Mouse (Mus musculus): ENCODE results near the gene Dhx30. TPM values are rescaled to one million over a fixed set of nuclear protein-coding genes. Genes with fewer than 3 reads are reported as not detected.
A peak's percentile ranks its signal among the peaks of the same experiment; 100 is the strongest.
"Not testable (repeated sequence)": the region's sequence is repeated elsewhere in the genome, so short reads cannot be mapped to it uniquely, and the experiment has no call there.

Dhx30 gene
- 137 and 141 TPM in 2 replicates for total RNA-seq (2014; fragmentation: Nextera tagmentation)
- total RNA-seq (2017): 42.6 and 65.7 TPM in 2 replicates

DNA sequence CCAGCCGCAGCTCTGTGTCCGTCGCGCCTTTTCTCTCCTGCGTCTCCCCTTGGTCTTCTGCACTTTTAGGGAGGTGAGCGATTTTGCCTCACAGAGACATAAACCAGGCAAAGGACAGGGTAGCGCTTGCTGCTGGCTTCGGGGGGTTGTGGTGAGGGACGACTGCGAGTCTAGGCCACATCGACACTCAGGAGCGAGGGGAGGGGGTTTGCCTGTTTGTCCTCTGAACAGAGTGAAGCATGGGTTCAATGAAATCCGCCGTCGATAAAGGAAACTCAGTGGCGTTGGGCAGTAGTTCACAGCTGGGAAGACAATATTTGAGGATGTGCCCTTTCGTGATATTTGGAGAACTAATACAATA is at the start of gene Dhx30:
Dhx30 (minus strand) TSS at position 52 of the 361 bp plus-strand sequence.
- peak; percentile 6 for ATAC-seq (replicated peaks; ENCODE audit: poor library complexity, severe bottlenecking)

DNA sequence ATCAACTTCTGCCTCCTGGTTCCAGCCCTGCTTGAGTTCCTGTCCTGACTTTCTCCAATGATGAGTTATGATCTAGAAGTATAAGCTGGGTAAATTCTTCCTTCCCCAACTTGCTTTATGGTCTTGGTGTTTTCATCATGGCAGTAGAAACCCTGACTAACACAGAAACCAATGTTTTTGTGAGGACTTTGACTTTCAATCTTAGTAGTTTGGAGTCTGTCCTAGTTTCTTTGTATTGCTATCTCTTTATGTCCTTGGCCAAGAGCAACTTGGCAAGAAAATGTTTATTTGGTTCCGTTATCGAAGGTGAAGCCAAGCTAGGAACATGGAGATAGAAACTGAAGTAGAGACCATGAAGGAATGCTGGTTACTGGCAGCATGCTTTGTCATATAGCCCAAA is 45.4 kb upstream of the Dhx30 start:
- no peak for ATAC-seq (replicated peaks; ENCODE audit: poor library complexity, severe bottlenecking)

DNA sequence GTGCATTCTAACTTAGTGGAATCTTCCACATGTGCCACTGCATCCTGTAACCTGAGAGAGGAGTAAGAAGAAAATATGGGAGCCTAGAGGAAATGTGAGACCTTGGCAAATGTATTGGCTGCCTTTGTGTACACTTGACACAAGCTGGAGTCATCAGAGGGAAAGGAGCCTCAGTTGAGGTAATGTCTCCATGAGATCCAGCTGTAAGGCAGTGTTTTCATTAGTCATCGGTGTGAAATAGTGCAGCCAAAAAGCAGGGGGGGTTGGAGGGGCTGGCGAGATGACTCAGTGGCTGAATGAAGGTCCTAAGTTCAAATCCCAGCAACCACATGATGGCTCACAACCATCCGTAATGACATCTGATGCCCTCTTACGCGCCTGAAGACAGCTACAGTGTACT is 44.8 kb upstream of the Dhx30 start:
- no peak for ATAC-seq (replicated peaks; ENCODE audit: poor library complexity, severe bottlenecking)

DNA sequence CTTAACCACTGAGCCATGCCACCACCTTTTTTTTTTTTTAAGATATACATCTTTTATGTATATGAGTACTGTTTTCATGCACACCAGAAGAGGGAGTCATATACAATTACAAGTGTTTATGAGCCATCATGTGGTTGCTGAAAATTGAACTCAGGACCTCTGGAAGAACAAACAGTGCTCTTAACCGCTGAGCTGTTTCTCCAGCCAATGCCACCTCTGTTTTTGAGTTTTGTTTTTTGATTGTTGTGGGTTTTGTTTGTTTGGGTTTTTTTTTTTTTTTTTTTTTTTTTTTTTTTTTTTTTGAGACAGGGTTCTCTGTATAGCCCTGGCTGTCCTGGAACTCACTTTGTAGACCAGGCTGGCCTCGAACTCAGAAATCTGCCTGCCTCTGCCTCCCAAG is 42.9 kb upstream of the Dhx30 start:
- ATAC-seq (replicated peaks; ENCODE audit: poor library complexity, severe bottlenecking): not testable (repeated sequence)

DNA sequence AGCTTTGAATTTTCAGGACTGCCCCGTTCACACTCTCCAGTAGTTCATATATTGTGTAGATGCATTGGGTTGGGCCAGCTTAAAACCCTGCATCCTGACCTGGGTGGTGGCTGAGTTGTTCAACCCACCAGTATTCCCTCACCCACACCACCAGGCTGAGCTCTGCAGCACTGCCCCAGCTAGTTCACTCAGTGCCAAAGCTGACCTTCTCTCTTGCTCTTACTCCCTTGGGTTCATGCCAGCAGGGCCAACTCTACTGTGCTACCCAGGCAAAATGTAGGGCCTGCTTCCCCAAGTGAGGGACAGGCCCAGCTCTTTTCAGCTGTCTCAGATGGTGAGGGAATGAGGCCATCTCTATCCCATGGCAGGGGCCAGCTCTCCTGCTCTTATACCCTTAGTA is 41.4 kb upstream of the Dhx30 start:
- no peak for ATAC-seq (replicated peaks; ENCODE audit: poor library complexity, severe bottlenecking)

DNA sequence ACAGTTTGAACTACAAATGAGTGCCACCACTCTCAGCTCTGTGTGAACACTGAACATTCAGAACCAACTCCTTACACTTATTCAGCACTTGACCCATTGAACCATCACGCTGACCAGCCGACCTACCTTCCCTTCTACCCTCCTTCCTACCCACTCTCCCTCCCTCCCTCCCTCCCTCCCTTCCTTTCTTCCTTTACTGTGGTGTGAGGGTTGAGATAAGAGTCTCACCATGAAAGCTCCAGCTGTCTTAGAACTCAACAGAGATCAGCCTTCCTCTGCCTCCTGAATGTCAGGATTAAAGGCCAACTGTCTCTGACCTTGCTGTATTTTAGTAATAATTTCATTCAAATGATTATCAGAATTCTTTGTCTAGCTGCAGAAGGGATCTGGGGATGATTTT is 31.0 kb upstream of the Dhx30 start:
- ATAC-seq (replicated peaks; ENCODE audit: poor library complexity, severe bottlenecking): no peak

DNA sequence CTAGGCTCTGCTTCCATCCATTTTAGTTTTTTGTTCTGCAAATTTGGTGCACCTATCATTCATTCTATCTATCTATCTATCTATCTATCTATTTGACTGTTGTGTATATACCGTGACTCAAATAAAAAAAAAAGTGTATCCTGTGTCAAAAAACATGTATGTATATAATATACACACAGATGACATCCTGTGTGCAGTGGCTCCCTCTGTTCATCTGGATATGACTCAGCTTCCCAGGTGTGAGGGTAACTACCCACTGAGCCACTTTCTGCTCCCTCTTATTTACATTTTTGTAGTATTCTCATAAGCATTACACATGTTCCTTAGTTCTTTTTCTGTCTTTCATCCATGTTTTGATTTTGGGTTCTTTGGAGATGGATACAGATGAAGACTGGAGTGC is 24.5 kb upstream of the Dhx30 start:
- ATAC-seq (replicated peaks; ENCODE audit: poor library complexity, severe bottlenecking): no peak

DNA sequence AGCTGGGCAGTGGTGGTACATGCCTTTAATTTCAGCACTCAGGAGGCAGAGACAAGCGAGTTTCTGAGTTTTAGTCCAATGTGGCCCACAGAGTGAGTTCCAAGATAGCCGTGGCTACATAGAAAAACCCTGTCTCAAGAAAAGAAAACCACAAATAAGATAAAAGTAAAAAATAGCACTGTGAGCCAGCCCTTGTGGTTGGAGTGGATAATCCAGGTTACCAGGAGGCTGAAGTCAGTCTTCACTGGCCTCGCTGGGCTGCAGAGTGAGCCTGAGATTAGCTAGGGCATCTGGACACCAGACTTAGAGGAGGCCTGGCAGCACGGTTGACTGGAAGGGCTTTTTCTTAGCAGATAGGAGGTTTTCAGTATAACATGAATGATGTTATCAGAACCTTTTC is 21.5 kb upstream of the Dhx30 start:
- ATAC-seq (replicated peaks; ENCODE audit: poor library complexity, severe bottlenecking): no peak

DNA sequence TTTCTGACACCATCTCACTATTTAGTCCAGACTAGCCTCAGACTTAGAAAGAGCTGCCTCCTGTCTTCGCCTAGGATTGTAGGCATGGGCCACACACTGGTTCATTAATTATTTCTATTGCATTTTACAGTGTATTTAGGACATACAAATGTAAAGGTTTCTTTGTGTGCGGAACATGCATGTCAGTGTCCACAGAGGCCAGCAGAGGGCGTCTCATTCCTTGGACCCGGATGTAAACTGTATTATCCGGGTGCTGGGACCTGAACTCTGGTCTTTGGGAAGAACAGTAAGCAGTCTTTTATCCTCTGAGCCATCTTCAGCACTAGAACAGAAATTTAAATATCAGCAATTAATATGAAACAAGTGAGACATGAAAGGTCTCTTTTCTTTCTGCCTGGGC is 16.5 kb upstream of the Dhx30 start:
- ATAC-seq (replicated peaks; ENCODE audit: poor library complexity, severe bottlenecking): no peak

DNA sequence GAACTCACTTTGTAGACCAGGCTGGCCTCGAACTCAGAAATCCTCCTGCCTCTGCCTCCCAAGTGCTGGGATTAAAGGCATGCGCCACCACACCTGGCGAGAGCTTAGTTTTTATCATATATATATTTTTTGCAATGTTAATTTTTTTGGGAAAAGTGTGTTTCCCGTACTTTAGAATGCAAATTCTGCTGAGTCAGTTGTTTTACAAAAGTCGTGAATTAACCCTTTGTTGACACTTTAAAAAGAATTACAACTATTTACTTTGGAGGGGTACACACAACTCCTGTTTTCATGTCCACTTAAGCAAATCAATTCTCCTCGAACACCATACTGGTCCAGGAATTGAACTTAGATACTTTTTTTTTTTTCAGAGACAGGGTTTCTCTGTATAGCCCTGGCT is 15.3 kb upstream of the Dhx30 start:
- ATAC-seq (replicated peaks; ENCODE audit: poor library complexity, severe bottlenecking): no peak

DNA sequence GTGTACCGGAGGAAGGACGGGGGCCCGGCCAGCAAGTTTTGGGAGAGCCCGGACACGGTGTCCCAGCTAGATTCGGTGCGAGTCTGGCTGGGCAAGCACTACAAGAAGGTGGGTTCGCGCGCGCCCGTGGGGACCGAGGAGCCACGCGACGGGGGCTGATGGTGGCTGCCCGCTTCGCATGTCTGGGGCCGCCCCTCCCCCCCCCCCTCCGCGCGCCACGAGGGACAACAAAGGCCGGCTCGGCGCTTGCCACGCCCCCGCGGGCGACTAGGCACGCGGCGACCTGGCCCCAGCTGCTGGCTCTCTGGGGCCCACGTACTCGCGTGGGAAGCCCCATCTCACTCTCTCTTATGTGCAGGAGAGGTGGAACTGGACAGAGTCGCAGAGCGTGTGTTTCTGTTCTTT is 14.6 kb upstream of the Dhx30 start:
- ATAC-seq (replicated peaks; ENCODE audit: poor library complexity, severe bottlenecking): peak; percentile 40

DNA sequence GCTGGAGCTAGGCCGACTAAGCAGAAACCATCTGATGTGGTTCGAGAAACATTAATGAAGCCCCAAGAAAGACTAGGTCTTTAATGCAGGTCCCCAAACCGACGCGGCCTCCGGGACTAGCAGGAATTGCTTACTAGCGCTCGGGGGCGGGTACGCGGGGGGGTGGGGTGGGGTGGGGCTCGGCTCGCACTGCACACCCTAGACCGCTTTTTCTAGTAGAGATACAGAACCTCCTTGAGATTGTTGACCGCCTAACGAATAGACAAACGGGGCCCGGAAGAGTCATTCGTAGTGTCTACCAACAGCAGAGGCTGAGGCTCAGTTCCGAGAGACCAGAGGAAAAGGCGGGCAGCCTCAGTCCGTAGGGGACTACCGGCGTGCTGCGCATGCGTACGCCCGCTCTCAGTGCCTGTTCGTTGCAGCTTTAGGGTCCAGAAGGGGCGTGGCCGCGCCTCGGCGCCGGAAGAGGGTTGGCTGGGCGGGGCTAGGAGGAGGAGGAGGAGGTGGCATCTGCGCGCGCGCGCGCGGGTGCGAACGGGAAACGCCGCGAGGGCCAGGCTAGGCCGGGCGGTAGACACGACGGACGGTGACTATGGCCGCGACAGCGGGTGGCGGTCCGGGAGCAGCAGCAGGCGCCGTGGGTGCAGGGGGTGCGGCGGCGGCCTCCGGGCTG is 14.0 kb upstream of the Dhx30 start:
- ATAC-seq (replicated peaks; ENCODE audit: poor library complexity, severe bottlenecking): peak; percentile 97

DNA sequence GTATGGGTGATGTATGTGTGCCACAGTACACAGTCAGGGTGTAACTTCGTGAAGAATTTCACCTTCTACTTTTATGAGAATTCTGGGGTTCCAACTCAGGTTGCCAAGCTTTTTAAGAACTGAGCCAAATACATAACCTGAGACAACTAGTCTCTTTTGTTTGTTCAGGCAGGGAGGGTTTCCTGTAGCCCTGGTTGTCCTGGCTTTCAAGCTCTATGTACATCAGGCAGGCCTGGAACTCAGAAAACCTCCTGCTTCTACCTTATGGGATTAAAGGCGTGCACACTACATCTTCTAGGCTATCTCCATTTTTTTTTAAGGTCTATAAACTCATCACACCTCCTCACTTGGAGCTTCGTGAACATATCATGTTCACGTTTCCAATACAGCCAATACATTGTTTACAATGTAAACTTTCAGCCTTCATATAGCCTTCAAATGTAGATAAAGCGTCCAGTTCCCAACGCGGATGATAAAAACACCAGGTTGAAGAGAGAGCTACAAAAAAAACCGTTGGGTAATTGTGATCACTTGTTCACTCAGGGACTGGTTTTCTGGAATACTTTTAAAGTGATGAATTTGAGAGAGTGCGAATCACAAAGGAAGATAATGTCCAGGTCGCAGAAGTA is 13.4 kb upstream of the Dhx30 start:
- ATAC-seq (replicated peaks; ENCODE audit: poor library complexity, severe bottlenecking): no peak

DNA sequence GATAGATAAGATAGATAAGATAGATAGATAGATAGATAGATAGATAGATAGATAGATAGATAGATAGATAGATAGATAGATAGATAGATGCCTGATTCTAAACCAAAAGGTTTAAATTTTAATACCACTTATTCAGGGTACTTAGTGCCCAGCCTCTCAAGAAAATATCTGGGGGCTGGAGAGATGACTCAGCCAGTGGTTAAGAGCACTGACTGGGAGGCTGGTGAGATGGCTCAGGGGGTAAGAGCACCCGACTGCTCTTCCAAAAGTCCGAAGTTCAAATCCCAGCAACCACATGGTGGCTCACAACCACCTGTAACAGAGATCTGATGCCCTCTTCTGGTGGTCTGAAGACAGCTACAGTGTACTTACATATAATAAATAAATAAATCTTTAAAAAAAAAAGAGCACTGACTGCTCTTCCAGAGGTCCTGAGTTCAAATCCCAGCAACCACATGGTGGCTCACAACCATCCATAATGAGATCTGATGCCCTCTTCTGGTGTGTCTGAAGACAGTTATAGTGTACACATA is 6.4 kb upstream of the Dhx30 start:
- ATAC-seq (replicated peaks; ENCODE audit: poor library complexity, severe bottlenecking): not testable (repeated sequence)

DNA sequence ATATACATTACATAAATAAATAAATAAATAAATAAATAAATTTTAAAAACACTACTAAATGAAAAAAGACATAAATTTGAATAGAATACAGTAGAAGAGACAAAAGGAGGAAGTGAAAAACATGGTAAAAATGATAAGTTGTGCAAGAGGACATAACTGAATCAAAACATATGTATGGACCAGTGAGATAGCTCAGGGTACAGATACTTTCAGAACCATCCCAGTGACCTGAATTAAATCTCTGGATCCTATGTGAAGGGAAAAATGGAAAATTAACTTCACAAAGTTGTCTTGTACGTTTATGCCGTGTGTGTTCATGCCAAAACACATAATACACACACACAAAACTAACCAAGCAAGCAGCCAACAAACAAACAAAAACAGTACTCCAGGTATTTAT is 5.7 kb upstream of the Dhx30 start:
- peak; percentile 67 for ATAC-seq (replicated peaks; ENCODE audit: poor library complexity, severe bottlenecking)

DNA sequence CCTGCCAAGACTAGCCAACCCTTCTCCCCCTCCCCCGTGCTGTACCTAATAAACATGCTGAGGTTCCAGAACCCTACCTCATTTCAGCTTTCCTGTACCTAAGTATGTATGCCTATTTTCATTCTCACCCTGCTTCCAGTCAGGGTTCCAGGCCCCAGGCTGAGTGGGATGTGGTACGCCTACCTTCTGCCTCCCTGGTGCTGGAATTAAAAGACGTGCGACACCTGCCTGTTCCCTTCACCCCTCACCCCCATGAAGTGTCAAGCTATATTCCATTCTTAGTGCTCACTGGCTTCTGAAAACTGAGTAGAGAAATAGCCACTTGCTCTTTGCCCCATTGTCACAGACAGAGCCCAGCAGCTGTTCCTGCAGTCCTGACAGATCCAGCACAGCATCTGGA is 3.8 kb upstream of the Dhx30 start:
- no peak for ATAC-seq (replicated peaks; ENCODE audit: poor library complexity, severe bottlenecking)

DNA sequence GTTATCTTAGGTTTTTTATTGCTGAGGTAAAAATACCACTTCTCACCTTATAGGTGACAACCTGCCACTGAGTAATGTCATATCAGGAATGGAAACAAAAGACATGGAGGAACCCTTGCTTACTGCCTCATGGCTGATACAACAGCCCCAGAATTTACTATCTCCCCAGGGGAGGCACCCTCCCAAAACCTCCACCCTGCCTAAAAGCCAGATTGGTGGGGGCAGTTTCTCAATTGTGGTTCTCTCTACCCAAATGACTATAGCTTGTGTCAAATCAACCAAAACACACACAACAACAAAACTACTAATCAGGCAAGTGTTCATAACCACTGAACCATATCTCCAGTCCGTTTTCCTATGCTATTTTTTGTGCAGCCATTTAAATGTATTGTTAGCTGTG is 619 bp upstream of the Dhx30 start:
- no peak for ATAC-seq (replicated peaks; ENCODE audit: poor library complexity, severe bottlenecking)

DNA sequence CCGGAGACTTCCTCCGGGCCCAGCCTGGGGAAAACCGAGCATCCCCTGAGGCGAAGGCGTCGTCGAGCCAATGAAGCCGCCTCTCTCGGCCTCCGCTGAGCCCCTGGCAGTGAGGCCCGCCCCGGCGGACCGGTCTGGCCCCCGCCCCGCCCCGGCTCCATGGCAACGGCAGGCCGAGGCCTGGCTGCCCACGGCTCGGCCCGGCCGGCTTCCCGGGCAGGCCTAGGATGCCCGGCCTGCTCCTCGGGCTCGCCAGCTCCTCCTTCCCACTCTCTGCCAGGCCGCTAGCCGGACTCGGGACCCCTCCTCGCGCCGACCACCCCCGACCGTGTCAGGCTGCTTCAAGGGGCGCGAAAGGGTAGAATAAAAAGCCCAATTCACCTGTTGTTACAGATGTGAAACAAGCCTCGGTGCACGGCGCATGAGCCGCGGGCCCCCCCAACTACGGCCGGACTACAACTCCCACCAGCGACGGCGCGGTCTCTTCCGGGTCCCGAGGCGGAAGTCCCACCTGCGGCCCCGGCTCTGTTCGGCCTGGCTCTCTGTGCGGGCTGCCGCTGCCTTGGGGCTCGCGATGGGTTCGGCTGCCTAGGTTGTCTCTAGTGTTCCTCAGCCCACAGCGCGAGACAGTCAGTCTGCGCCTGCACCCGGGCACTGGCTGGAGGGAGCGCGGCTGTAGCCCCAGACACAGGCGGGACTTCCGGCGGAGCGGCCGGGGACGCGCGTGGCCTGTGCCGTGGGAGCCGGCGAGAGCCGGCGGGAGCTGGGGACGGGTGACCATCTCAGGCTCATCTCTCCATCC is 452 bp downstream of the Dhx30 start, which contains the start of gene Smarcc1:
Smarcc1 (plus strand) TSS at position 732 of the 802 bp plus-strand sequence.
- peak; percentile 92 for ATAC-seq (replicated peaks; ENCODE audit: poor library complexity, severe bottlenecking)

DNA sequence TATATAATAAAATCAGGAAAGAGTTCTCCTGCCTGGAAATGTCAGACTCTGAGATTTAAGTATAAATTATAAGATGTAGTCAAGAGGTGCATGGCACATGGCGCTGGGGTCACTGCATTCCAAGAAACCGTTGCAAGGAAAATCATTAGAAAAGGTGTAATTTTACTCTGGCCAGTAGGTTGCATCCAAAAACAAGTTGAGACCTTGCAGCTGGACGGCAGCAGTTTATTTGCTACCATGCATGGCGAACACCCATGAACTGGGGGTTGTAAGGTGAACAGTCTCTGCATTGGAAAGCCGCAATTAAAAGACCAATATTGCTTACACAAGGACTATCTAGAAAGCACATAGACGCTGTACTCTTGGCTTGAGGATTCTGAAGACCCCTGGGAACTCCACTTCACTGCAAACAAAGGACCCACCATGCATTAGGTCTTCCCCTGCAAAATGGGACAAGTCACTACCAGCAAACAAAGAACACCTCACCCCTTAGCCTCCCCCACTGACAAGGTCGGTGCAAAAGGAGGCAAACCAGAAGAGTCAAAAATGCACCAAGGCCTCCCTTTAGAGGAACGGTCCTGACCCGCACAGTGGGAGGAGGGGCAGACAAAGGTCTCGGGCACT is 1.2 kb downstream of the Dhx30 start:
- no peak for ATAC-seq (replicated peaks; ENCODE audit: poor library complexity, severe bottlenecking)

Data from granulocyte monocyte progenitor cell, adult 5-6 weeks (primary cell).